Mouse (Mus musculus): ENCODE measurements around the gene Dnal1. TPM values are rescaled to one million over a fixed set of nuclear protein-coding genes. Genes with fewer than 3 reads are reported as not detected.
"Not testable (repeated sequence)": the region's sequence is repeated elsewhere in the genome, so short reads cannot be mapped to it uniquely, and the experiment has no call there.

Gene Dnal1
- 0.44 TPM in 1 of 2 replicates, not detected in the other for polyA plus RNA-seq (2012; ENCODE audit: insufficient read depth, low replicate concordance)

GRCm38 (mm10) chr12:84114153-84114994 is at the start of gene Dnal1:
Dnal1 (plus strand) TSS chr12:84114366.
- Histone ChIP-seq H3K4me3 (replicated peaks) (peak within 1 kb of the TSS; percentile 92), H3K36me3 (replicated peaks; ENCODE audit: low read length) (no peaks in the 10 kb centered on the region), H3K4me1 (peaks cover 15% of the 10 kb centered on the region), H3K27me3 (replicated peaks) (no peaks in the 10 kb centered on the region), H3K9me3 (no peaks in the 10 kb centered on the region)
- TF ChIP-seq GATA1 (IDR thresholded peaks at IDR 0.05; ENCODE audit: borderline replicate concordance, low read length) (no peak), FLI1 (IDR thresholded peaks at IDR 0.05; ENCODE audit: low read length) (no peak)

DNA sequence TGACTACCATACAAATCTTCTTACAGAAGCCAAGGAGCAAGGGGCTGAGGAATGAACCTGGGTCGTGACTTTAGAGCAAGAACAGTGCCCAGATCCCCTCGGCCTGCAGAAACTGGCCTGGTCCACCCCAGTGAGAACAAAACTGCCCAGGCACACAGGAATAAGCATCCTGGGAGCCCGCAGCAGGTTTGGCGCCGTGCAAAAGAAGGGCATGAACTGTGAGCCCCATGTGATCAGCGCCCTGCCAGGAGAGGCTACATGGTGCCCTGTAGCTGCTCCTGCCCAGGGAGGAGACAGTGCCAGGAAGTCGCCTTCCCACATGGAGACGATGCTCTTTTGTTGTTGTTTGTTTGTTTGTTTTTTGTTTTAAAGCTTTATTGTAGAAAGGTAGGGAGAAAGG is 49.5 kb upstream of the Dnal1 start:
- TF ChIP-seq GATA1 (IDR thresholded peaks at IDR 0.05; ENCODE audit: borderline replicate concordance, low read length) (no peak), FLI1 (IDR thresholded peaks at IDR 0.05; ENCODE audit: low read length) (no peak)
- Histone ChIP-seq H3K4me1 (peaks cover 9% of the 10 kb centered on the region), H3K4me3 (replicated peaks) (peak overlapping the region; percentile 24), H3K27me3 (replicated peaks) (peaks cover 37% of the 10 kb centered on the region), H3K9me3 (peaks cover 7% of the 10 kb centered on the region), H3K36me3 (replicated peaks; ENCODE audit: low read length) (no peaks in the 10 kb centered on the region)

DNA sequence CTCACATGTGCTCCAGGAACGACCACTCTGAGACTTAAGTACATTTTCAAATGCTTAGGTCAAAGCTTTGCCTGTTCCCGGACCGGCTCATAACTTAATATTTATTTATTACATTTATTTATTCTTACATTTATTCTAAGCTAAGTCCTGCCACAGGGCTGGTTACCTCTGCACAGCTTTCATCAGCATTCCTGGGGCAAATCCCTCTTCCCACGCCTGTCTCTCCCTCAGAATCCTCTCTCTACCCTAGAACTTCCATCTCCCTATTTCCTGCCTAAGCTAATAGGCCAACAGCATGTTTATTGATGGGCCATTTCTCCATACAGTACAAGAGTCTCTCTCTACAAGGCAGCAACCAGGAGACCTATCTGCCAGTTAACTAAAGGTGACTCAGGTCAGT is 46.4 kb upstream of the Dnal1 start:
- Histone ChIP-seq H3K4me1 (peaks cover 13% of the 10 kb centered on the region), H3K9me3 (peaks cover 3% of the 10 kb centered on the region; the same call in 1 of the 2 replicates), H3K27me3 (replicated peaks) (peaks cover 51% of the 10 kb centered on the region), H3K36me3 (replicated peaks; ENCODE audit: low read length) (no peaks in the 10 kb centered on the region), H3K4me3 (replicated peaks) (no peak overlapping the region)
- no peak for TF ChIP-seq FLI1 (IDR thresholded peaks at IDR 0.05; ENCODE audit: low read length)
- TF ChIP-seq GATA1 (IDR thresholded peaks at IDR 0.05; ENCODE audit: borderline replicate concordance, low read length) = no peak

DNA sequence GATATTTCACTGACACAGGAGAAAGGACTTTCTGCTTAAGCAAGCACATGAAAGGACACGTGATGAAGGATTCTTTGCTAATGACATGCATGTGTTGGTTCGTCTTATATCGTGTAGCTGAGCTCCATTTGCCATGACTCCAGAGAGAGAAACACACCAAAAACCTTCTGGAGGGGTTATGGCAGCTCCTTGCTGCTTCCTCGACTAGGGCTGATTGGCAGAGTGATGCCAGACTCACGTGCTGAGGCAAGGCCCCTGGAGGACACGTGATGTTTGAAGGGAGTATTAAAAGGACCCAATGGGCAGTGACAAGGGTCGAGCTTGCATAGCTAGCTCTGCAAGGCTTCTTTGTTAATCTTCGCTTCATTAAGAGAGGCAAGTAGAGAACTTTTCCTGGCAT is 45.9 kb upstream of the Dnal1 start:
- H3K9me3 ChIP-seq = 0 out of 2 replicates have a peak, but pooled peaks cover under 1% of the 10 kb centered on the region
- H3K4me3 ChIP-seq (replicated peaks) = no peak overlapping the region
- no peaks in the 10 kb centered on the region for H3K36me3 ChIP-seq (replicated peaks; ENCODE audit: low read length)
- TF ChIP-seq FLI1 (IDR thresholded peaks at IDR 0.05; ENCODE audit: low read length) (no peak), GATA1 (IDR thresholded peaks at IDR 0.05; ENCODE audit: borderline replicate concordance, low read length) (no peak)
- H3K4me1 ChIP-seq = peaks cover 13% of the 10 kb centered on the region
- H3K27me3 ChIP-seq (replicated peaks) = peaks cover 53% of the 10 kb centered on the region

DNA sequence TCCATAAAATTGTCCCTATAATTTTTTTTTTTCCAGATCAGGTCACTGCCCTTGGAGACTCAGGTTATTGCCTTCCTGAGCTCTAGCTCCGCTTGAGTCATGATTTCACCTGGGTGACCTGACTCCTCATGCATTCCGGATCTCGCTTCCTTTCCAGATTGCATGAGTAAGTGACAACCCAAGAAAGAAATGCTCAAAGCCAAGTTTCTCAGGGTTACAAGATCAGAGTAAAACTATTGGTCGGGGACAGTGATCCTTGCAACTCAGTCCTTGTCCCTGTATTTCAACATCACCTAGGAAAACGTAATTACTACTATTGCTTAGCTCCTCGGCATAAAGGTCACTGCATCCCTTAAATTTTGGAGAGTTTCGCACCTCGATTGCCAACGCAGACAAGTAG is 45.2 kb upstream of the Dnal1 start, which contains the start of gene Acot5:
Gene Acot5 (plus strand): TSS at position 340 of the 400 bp plus-strand sequence.
- H3K27me3 ChIP-seq (replicated peaks) = peaks cover 53% of the 10 kb centered on the region
- TF ChIP-seq FLI1 (IDR thresholded peaks at IDR 0.05; ENCODE audit: low read length) = no peak
- TF ChIP-seq GATA1 (IDR thresholded peaks at IDR 0.05; ENCODE audit: borderline replicate concordance, low read length) = no peak
- H3K36me3 ChIP-seq (replicated peaks; ENCODE audit: low read length) = no peaks in the 10 kb centered on the region
- peaks cover 13% of the 10 kb centered on the region for H3K4me1 ChIP-seq
- H3K9me3 ChIP-seq = no peaks in the 10 kb centered on the region
- peak within 1 kb of the TSS; percentile 88 for H3K4me3 ChIP-seq (replicated peaks)

- H3K9me3 ChIP-seq; H3K36me3 ChIP-seq (replicated peaks; ENCODE audit: low read length): not testable (repeated sequence)
- Histone ChIP-seq H3K27me3 (replicated peaks) (peaks cover 57% of the 10 kb centered on the region), H3K4me3 (replicated peaks) (peak overlapping the region; percentile 88), H3K4me1 (peaks cover 12% of the 10 kb centered on the region)
Measured at GRCm38 (mm10) chr12:84069582-84069981, 44.6 kb upstream of the Dnal1 start.

DNA sequence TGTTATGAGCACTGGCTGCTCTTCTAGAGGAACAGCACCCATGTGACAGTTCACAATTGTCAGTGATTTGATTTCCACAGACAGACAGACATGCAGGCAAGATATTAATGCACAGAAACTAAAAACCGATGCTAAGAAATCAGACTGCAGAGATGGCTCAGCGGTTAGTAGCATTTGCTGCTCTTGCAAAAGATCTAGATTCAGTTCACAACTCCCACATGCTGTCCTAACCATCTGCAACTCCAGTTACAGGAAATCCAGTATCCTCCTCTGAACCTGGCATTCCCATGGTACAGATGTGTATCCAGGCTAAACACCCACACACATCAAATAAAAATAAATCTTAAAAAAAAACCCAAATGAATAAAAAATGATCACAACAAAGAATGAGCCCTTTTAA is 42.5 kb upstream of the Dnal1 start:
- no peak for TF ChIP-seq FLI1 (IDR thresholded peaks at IDR 0.05; ENCODE audit: low read length)
- no peak for TF ChIP-seq GATA1 (IDR thresholded peaks at IDR 0.05; ENCODE audit: borderline replicate concordance, low read length)
- H3K4me1 ChIP-seq = peaks cover 10% of the 10 kb centered on the region
- no peaks in the 10 kb centered on the region for H3K36me3 ChIP-seq (replicated peaks; ENCODE audit: low read length)
- peaks cover 58% of the 10 kb centered on the region for H3K27me3 ChIP-seq (replicated peaks)
- H3K4me3 ChIP-seq (replicated peaks) = no peak overlapping the region
- no peaks in the 10 kb centered on the region for H3K9me3 ChIP-seq

DNA sequence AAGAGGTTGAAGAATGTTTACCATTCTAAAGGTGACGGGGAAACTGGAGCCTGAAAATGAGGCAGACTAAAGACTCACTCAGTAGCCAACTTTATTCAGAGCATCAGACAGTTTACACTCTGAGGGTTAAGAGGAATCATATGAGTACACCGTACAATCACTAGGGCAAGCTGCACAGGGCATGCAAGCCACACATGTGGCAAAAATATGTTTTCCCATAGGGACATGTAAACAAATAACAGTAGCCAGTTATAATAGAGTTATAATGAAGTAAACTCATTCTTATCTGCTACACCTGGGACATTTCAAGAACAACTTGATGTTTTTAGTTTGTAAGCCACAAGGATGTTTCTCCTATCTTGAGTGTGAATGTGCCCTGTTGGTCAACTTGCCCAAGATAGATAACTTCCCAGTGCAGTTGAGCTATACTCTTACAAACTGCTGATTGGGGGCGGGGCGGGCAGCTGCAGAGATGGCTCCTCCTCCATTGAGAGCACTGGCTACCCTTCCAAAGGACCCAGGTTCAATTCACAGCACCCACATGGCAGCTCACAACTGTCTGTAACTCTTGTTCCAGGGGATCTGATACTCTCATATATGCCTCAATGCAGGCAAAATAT is 36.7 kb upstream of the Dnal1 start:
- no peak for TF ChIP-seq FLI1 (IDR thresholded peaks at IDR 0.05; ENCODE audit: low read length)
- TF ChIP-seq GATA1 (IDR thresholded peaks at IDR 0.05; ENCODE audit: borderline replicate concordance, low read length) = no peak
- Histone ChIP-seq H3K4me1 (no peaks in the 10 kb centered on the region), H3K36me3 (replicated peaks; ENCODE audit: low read length) (no peaks in the 10 kb centered on the region), H3K9me3 (no peaks in the 10 kb centered on the region), H3K4me3 (replicated peaks) (no peak overlapping the region), H3K27me3 (replicated peaks) (peaks cover 18% of the 10 kb centered on the region)

DNA sequence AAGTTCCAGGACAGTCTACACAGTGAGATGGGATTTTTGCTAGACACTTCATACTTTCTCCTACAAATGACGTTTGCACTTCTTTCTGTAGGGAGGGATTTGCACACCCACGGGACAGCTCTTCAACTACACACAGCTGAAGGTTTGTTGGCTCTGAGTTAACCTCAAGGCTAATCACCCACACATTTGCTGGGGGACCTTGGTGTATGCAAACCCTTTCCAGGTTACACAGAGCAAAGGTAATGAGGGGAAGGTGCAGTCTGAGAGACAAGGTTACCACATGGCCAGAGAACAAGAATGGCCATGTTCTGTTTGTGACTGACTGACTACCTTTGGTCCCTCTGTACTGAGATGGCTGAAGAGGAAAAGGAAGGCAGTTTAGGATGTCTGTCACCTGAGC is 30.3 kb upstream of the Dnal1 start:
- H3K4me1 ChIP-seq = no peaks in the 10 kb centered on the region
- no peaks in the 10 kb centered on the region for H3K36me3 ChIP-seq (replicated peaks; ENCODE audit: low read length)
- H3K9me3 ChIP-seq = peaks cover 13% of the 10 kb centered on the region
- TF ChIP-seq GATA1 (IDR thresholded peaks at IDR 0.05; ENCODE audit: borderline replicate concordance, low read length) = no peak
- no peak for TF ChIP-seq FLI1 (IDR thresholded peaks at IDR 0.05; ENCODE audit: low read length)
- H3K4me3 ChIP-seq (replicated peaks) = no peak overlapping the region
- peaks cover 9% of the 10 kb centered on the region for H3K27me3 ChIP-seq (replicated peaks)

GRCm38 (mm10) chr12:84084581-84084980 is 29.6 kb upstream of the Dnal1 start:
- no peak overlapping the region for H3K4me3 ChIP-seq (replicated peaks)
- H3K9me3 ChIP-seq = peaks cover 20% of the 10 kb centered on the region
- TF ChIP-seq GATA1 (IDR thresholded peaks at IDR 0.05; ENCODE audit: borderline replicate concordance, low read length) = no peak
- TF ChIP-seq FLI1 (IDR thresholded peaks at IDR 0.05; ENCODE audit: low read length) = no peak
- peaks cover 9% of the 10 kb centered on the region for H3K27me3 ChIP-seq (replicated peaks)
- no peaks in the 10 kb centered on the region for H3K36me3 ChIP-seq (replicated peaks; ENCODE audit: low read length)
- no peaks in the 10 kb centered on the region for H3K4me1 ChIP-seq

GRCm38 (mm10) chr12:84094666-84095065 is 19.5 kb upstream of the Dnal1 start:
- not testable (repeated sequence) for H3K4me3 ChIP-seq (replicated peaks); H3K4me1 ChIP-seq; H3K27me3 ChIP-seq (replicated peaks); H3K36me3 ChIP-seq (replicated peaks; ENCODE audit: low read length)
- H3K9me3 ChIP-seq = peaks cover 35% of the 10 kb centered on the region

All from megakaryocyte, embryonic 14.5 days (primary cell).